Mouse (Mus musculus) C2C12 (cell line): ENCODE measurements around the gene 1700102P08Rik. TPM values are rescaled to one million over a fixed set of nuclear protein-coding genes. Genes with fewer than 3 reads are reported as not detected.

ENCODE experiments used
- H3K27me3 ChIP-seq: one replicate; pipeline ENCODE4 v1.6.1; 2011; ENCODE audit not compliant: control insufficient read depth, insufficient read depth, insufficient read length
- H3K36me3 ChIP-seq: one replicate; pipeline ENCODE4 v1.6.1; 2011; ENCODE audit not compliant: control insufficient read depth, insufficient read depth
- H3K4me3 ChIP-seq: one replicate; pipeline ENCODE4 v1.5.1; 2011; ENCODE audit warnings: mild to moderate bottlenecking, control low read depth; ENCODE audit not compliant: poor library complexity, insufficient read depth, severe bottlenecking
- H3K79me2 ChIP-seq: one replicate; pipeline ENCODE4 v1.6.1; 2011; ENCODE audit not compliant: control insufficient read depth, insufficient read depth
- H3K79me3 ChIP-seq: one replicate; pipeline ENCODE4 v1.6.1; 2011; ENCODE audit warnings: low read depth, control low read depth
- H3ac ChIP-seq: one replicate; pipeline ENCODE3; 2011; ENCODE audit warnings: low read depth; ENCODE audit not compliant: control insufficient read depth, insufficient read length
- CEBPB ChIP-seq: IDR thresholded peaks from one replicate; pipeline ENCODE4 v1.6.1; 2011; ENCODE audit warnings: low read depth, mild to moderate bottlenecking, control low read depth, moderate library complexity
- CTCF ChIP-seq: IDR thresholded peaks from one replicate; pipeline ENCODE4 v1.5.1; 2011; ENCODE audit not compliant: control insufficient read depth, insufficient read depth, insufficient read length
- FOSL1 ChIP-seq: IDR thresholded peaks from one replicate; pipeline ENCODE4 v1.8.0; 2011; ENCODE audit warnings: mild to moderate bottlenecking, low read length; ENCODE audit not compliant: poor library complexity, insufficient read depth, severe bottlenecking
- MAX ChIP-seq: IDR thresholded peaks from one replicate; pipeline ENCODE4 v1.6.1; 2011; ENCODE audit warnings: mild to moderate bottlenecking, control low read depth
- MYOD1 ChIP-seq: IDR thresholded peaks from one replicate; pipeline ENCODE4 v1.6.1; 2011; ENCODE audit warnings: low read depth; ENCODE audit not compliant: control insufficient read depth, insufficient read length
- MYOG ChIP-seq: IDR thresholded peaks from one replicate; pipeline ENCODE4 v1.6.1; 2011; ENCODE audit not compliant: control insufficient read depth, insufficient read length; ENCODE audit errors: extremely low read depth
- USF1 ChIP-seq: IDR thresholded peaks from one replicate; pipeline ENCODE4 v1.6.1; 2011; ENCODE audit warnings: low read depth, mild to moderate bottlenecking, control low read depth, moderate library complexity
- long read RNA-seq, 2 experiments: library from polyadenylated mRNA; unstranded; transcript quantifications; one replicate each; pipeline ENCODE4 v2.0.0; 2019 to 2020
- polyA plus RNA-seq: library from polyadenylated mRNA; unstranded; fragments of >200 nt; fragmentation: generic; extraction: Trizol; gene quantifications from one replicate; pipeline ENCODE4 v1.2.1, GENCODE M21; 2012; ENCODE audit warnings: missing spikeins

1700102P08Rik gene
- 0.16 TPM for polyA plus RNA-seq
- long read RNA-seq, experiment 1 = 0 reads
- long read RNA-seq, experiment 2 = 0 reads

- H3K27me3 ChIP-seq = no peaks in the 10 kb centered on the region
- no peak within 1 kb of the TSS for H3K4me3 ChIP-seq
- no peaks in the 10 kb centered on the region for H3K79me3 ChIP-seq
- H3K79me2 ChIP-seq = no peaks in the 10 kb centered on the region
- TF ChIP-seq MAX (no peak), CTCF (no peak), MYOG (no peak), USF1 (no peak), FOSL1 (no peak), CEBPB (no peak), MYOD1 (no peak)
- no peak within 1 kb of the TSS for H3ac ChIP-seq
- peaks cover 33% of the 10 kb centered on the region for H3K36me3 ChIP-seq
These were observed at the start of gene 1700102P08Rik for GRCm38 (mm10) chr9:108392676-108393075. 1700102P08Rik (plus strand) TSS chr9:108392805.

- peaks cover 16% of the 10 kb centered on the region for H3K79me3 ChIP-seq
These were observed 49.3 kb upstream of the 1700102P08Rik start for GRCm38 (mm10) chr9:108343331-108343730.

GRCm38 (mm10) chr9:108343835-108344234, 48.8 kb upstream of the 1700102P08Rik start:
- TF ChIP-seq USF1 (no peak), MYOG (no peak), CTCF (no peak), CEBPB (no peak), FOSL1 (no peak), MAX (no peak), MYOD1 (no peak)
- no peak overlapping the region for H3K4me3 ChIP-seq
- peaks cover 21% of the 10 kb centered on the region for H3K79me3 ChIP-seq
- peaks cover 28% of the 10 kb centered on the region for H3K79me2 ChIP-seq
- no peak overlapping the region for H3ac ChIP-seq
- H3K27me3 ChIP-seq = no peaks in the 10 kb centered on the region
- peaks cover 16% of the 10 kb centered on the region for H3K36me3 ChIP-seq

More at GRCm38 (mm10) chr9:108343331-108343730, 49.3 kb upstream of the 1700102P08Rik start:
- Histone ChIP-seq H3K27me3 (no peaks in the 10 kb centered on the region), H3K79me2 (peaks cover 23% of the 10 kb centered on the region), H3K4me3 (no peak overlapping the region), H3ac (no peak overlapping the region), H3K36me3 (peaks cover 19% of the 10 kb centered on the region)
- TF ChIP-seq FOSL1 = no peak
- no peak for TF ChIP-seq CTCF
- no peak for TF ChIP-seq USF1
- no peak for TF ChIP-seq CEBPB
- TF ChIP-seq MYOD1 = no peak
- TF ChIP-seq MYOG = no peak
- TF ChIP-seq MAX = no peak

- Histone ChIP-seq H3ac (no peak overlapping the region), H3K4me3 (no peak overlapping the region), H3K27me3 (no peaks in the 10 kb centered on the region), H3K79me3 (peaks cover 26% of the 10 kb centered on the region), H3K79me2 (peaks cover 31% of the 10 kb centered on the region), H3K36me3 (peaks cover 16% of the 10 kb centered on the region)
- TF ChIP-seq MAX (no peak), USF1 (no peak), MYOG (no peak), CTCF (no peak), MYOD1 (no peak), CEBPB (no peak), FOSL1 (no peak)
These were observed 48.1 kb upstream of the 1700102P08Rik start for GRCm38 (mm10) chr9:108344471-108344870.

DNA sequence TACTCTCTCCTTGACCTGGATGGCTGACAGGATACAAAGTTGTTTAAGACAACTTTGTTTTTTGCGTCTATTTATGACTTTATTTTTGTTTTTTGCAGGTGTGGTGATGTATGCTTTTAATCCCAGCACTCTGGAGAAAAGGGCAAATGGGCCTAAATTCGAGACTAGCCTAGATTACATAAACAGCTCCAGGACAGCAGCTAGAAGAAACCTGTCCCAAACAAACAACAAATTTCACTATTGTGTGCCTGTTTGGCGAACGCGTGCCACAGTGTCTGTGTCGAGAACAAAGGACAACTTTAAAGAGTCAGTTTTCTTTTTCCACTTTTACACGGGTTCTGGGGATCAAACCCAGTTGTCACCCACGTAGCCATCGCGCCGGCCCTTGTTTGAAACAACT, 45.6 kb upstream of the 1700102P08Rik start:
- Histone ChIP-seq H3K79me3 (peaks cover 25% of the 10 kb centered on the region), H3K36me3 (peaks cover 22% of the 10 kb centered on the region), H3K4me3 (peak overlapping the region; percentile 74), H3K79me2 (peaks cover 33% of the 10 kb centered on the region), H3K27me3 (no peaks in the 10 kb centered on the region), H3ac (peak overlapping the region; percentile 30)
- no peak for TF ChIP-seq MYOD1
- TF ChIP-seq MYOG = no peak
- TF ChIP-seq CTCF = no peak
- TF ChIP-seq CEBPB = no peak

GRCm38 (mm10) chr9:108347540-108348289, 44.9 kb upstream of the 1700102P08Rik start, which contains the start of gene Usp4:
Usp4 (plus strand) TSS chr9:108347853.
- H3K36me3 ChIP-seq = peaks cover 29% of the 10 kb centered on the region
- TF ChIP-seq MAX = peak; percentile 37
- TF ChIP-seq USF1 = no peak
- no peak for TF ChIP-seq CTCF
- H3K4me3 ChIP-seq = peak within 1 kb of the TSS; percentile 74
- H3K27me3 ChIP-seq = no peaks in the 10 kb centered on the region
- H3K79me2 ChIP-seq = peaks cover 35% of the 10 kb centered on the region
- H3K79me3 ChIP-seq = peaks cover 26% of the 10 kb centered on the region
- peak within 1 kb of the TSS; percentile 96 for H3ac ChIP-seq
